Mouse (Mus musculus) thymus, postnatal 25 days (tissue): ENCODE measurements around the gene Tbccd1.

ENCODE experiments used
- DNase-seq: peaks from one replicate; pipeline ENCODE4 v3.0.0; 2022

Gene Tbccd1

GRCm38 (mm10) chr16:22857431-22858113 lies at the start of gene Tbccd1, which contains the start of gene Dnajb11:
Tbccd1 (minus strand) TSS chr16:22857669.
Dnajb11 (plus strand) TSS chr16:22857845.
- DNase-seq, result peak; percentile 97

GRCm38 (mm10) chr16:22901326-22901725 lies 43.9 kb upstream of the Tbccd1 start:
- no peak for DNase-seq

- no peak for DNase-seq
These were observed 42.5 kb upstream of the Tbccd1 start for GRCm38 (mm10) chr16:22899866-22900570.

GRCm38 (mm10) chr16:22899346-22899745 lies 41.9 kb upstream of the Tbccd1 start:
- DNase-seq, result no peak

GRCm38 (mm10) chr16:22896618-22897017 lies 39.1 kb upstream of the Tbccd1 start:
- no peak for DNase-seq

- no peak for DNase-seq
These were observed 36.6 kb upstream of the Tbccd1 start for GRCm38 (mm10) chr16:22894095-22894494.

GRCm38 (mm10) chr16:22891733-22892154 lies 34.3 kb upstream of the Tbccd1 start:
- no peak for DNase-seq

GRCm38 (mm10) chr16:22890683-22891510 lies 33.4 kb upstream of the Tbccd1 start, which contains the start of gene Ahsg:
Ahsg (plus strand) TSS chr16:22891277.
- no peak for DNase-seq

- DNase-seq, result no peak
These were observed 32.2 kb upstream of the Tbccd1 start for GRCm38 (mm10) chr16:22889716-22890115.

GRCm38 (mm10) chr16:22888835-22889234 lies 31.4 kb upstream of the Tbccd1 start:
- no peak for DNase-seq

- DNase-seq, result no peak
These were observed 29.3 kb upstream of the Tbccd1 start for GRCm38 (mm10) chr16:22886726-22887125.

GRCm38 (mm10) chr16:22885356-22885755 lies 27.9 kb upstream of the Tbccd1 start:
- DNase-seq, result no peak

- DNase-seq, result no peak
These were observed 26.0 kb upstream of the Tbccd1 start for GRCm38 (mm10) chr16:22883441-22883840.

- no peak for DNase-seq
These were observed 24.0 kb upstream of the Tbccd1 start for GRCm38 (mm10) chr16:22881487-22881886.

- no peak for DNase-seq
These were observed 23.4 kb upstream of the Tbccd1 start for GRCm38 (mm10) chr16:22880900-22881299.

GRCm38 (mm10) chr16:22879945-22880595 lies 22.6 kb upstream of the Tbccd1 start:
- DNase-seq, result no peak

- no peak for DNase-seq
These were observed 21.2 kb upstream of the Tbccd1 start for GRCm38 (mm10) chr16:22878716-22879115.

- DNase-seq, result no peak
These were observed 20.4 kb upstream of the Tbccd1 start for GRCm38 (mm10) chr16:22877660-22878390.

- peak; percentile 24 for DNase-seq
These were observed 19.0 kb upstream of the Tbccd1 start for GRCm38 (mm10) chr16:22876218-22877043.

GRCm38 (mm10) chr16:22873369-22873768 lies 15.9 kb upstream of the Tbccd1 start:
- DNase-seq, result no peak

GRCm38 (mm10) chr16:22872397-22872796 lies 14.9 kb upstream of the Tbccd1 start:
- no peak for DNase-seq
